Mouse (Mus musculus): ENCODE data around the gene Gpx3. TPM values are rescaled to one million over a fixed set of nuclear protein-coding genes. Genes with fewer than 3 reads are reported as not detected.
"Not testable (repeated sequence)": the region's sequence is repeated elsewhere in the genome, so short reads cannot be mapped to it uniquely, and the experiment has no call there.

Gpx3 gene
- 72.8 and 90.1 TPM in 2 replicates for polyA plus RNA-seq (2016; fragmentation: Nextera tagmentation; extraction: Ambion mirVana)

DNA sequence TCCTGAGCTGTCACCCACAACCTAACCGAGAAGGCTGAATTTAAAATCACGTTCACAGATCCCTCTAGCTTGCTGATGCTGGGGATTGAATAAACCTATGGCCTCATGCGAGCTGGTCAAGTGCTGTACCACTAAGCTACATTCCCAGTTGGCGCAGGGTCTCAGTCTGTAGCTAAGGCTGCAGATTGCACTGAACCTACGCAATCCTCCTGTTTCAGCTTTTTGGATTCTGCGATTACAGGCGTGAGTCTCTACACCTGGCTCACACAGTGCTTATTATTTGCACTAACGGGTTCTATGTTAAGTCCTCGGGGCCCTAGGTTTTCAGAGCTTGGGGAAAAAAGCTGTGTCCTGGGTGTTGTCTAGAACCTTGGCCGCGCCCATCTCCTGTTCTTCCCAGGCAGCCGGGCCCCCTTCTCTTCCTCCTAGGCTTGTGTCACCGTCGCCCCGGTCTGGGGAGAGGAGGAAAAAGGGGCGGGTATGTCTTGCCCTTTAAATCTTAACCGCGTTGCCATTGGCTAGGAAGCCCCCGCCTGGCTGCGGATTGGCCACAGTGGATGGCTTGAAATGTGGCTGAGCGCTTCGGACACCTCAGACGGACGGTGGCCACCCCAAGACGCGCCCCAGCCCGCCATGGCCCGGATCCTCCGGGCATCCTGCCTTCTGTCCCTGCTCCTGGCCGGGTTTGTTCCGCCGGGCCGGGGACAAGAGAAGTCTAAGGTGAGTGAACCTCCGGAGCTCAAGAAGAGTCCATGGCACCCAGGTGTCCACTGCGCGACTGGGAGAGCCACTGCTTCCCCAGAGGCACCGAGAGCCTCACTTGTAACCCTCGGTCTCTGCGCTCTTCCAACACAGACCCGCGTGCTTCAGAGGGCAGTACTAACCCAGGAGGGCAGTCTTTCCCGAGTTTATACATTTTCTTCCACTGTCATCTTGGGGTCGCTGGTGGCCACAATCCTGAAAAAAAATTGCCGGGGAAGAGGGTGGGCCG is at the start of gene Gpx3:
Gene Gpx3, plus strand, starts transcription at position 121 of the 991 bp plus-strand sequence.
- H3K27ac ChIP-seq (replicated peaks): peak within 1 kb of the TSS; percentile 71
- H3K4me3 ChIP-seq: peak within 1 kb of the TSS; percentile 71
- DNase-seq (ENCODE audit: low spot score): peak; percentile 85
- H3K9me3 ChIP-seq: no peaks in the 10 kb centered on the region
- 17% methylated on average over 45 of the region's 45 CpGs for WGBS
- H3K4me1 ChIP-seq: peaks cover 29% of the 10 kb centered on the region
- H3K36me3 ChIP-seq (replicated peaks): no peaks in the 10 kb centered on the region
- H3K27me3 ChIP-seq (replicated peaks; ENCODE audit: low read depth, poor library complexity, severe bottlenecking): peaks cover 9% of the 10 kb centered on the region; the same call in 1 of the 2 replicates

DNA sequence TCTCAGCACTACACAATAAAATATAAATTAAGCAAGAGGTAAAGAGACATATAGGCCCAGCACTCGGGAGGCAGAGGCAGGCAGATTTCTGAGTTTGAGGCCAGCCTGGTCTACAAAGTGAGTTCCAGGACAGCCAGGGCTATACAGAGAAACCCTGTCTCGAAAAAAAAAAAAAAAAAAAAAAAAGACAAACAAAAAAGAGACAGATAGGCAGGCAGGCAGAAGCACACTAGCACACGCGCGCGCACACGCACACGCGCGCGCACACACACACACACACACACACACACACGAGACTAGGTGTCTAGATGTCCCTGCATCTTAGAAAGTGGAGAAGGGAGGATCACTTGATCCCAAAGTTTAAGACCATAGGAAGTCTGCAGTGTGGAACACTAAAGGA is 43.4 kb upstream of the Gpx3 start:
- not testable (repeated sequence) for H3K9me3 ChIP-seq; H3K4me3 ChIP-seq; H3K36me3 ChIP-seq (replicated peaks); DNase-seq (ENCODE audit: low spot score); H3K27me3 ChIP-seq (replicated peaks; ENCODE audit: low read depth, poor library complexity, severe bottlenecking); H3K27ac ChIP-seq (replicated peaks)
- 95% methylated on average over 12 of the region's 12 CpGs for WGBS
- H3K4me1 ChIP-seq: peaks cover 13% of the 10 kb centered on the region

- DNase-seq (ENCODE audit: low spot score): peak; percentile 30
- 29% methylated on average over 11 of the region's 11 CpGs for WGBS
Measured at GRCm38 (mm10) chr11:54859322-54860165, 42.7 kb upstream of the Gpx3 start.

GRCm38 (mm10) chr11:54860256-54861038 is 41.8 kb upstream of the Gpx3 start, which contains the start of gene Lyrm7:
Gene Lyrm7 (minus strand): TSS chr11:54860916.
- under 1% methylated on average over 42 of the region's 42 CpGs for WGBS
- Histone ChIP-seq H3K4me3 (peak within 1 kb of the TSS; percentile 81), H3K36me3 (replicated peaks) (no peaks in the 10 kb centered on the region), H3K9me3 (no peaks in the 10 kb centered on the region), H3K27ac (replicated peaks) (peak within 1 kb of the TSS; percentile 95), H3K4me1 (peaks cover 15% of the 10 kb centered on the region), H3K27me3 (replicated peaks; ENCODE audit: low read depth, poor library complexity, severe bottlenecking) (no peaks in the 10 kb centered on the region)
- DNase-seq (ENCODE audit: low spot score): peak; percentile 96

More at GRCm38 (mm10) chr11:54859322-54860165, 42.7 kb upstream of the Gpx3 start:
- Histone ChIP-seq H3K9me3 (no peaks in the 10 kb centered on the region), H3K4me1 (peaks cover 13% of the 10 kb centered on the region), H3K36me3 (replicated peaks) (no peaks in the 10 kb centered on the region), H3K27ac (replicated peaks) (peak overlapping the region; percentile 95), H3K4me3 (peak overlapping the region; percentile 81), H3K27me3 (replicated peaks; ENCODE audit: low read depth, poor library complexity, severe bottlenecking) (no peaks in the 10 kb centered on the region)

DNA sequence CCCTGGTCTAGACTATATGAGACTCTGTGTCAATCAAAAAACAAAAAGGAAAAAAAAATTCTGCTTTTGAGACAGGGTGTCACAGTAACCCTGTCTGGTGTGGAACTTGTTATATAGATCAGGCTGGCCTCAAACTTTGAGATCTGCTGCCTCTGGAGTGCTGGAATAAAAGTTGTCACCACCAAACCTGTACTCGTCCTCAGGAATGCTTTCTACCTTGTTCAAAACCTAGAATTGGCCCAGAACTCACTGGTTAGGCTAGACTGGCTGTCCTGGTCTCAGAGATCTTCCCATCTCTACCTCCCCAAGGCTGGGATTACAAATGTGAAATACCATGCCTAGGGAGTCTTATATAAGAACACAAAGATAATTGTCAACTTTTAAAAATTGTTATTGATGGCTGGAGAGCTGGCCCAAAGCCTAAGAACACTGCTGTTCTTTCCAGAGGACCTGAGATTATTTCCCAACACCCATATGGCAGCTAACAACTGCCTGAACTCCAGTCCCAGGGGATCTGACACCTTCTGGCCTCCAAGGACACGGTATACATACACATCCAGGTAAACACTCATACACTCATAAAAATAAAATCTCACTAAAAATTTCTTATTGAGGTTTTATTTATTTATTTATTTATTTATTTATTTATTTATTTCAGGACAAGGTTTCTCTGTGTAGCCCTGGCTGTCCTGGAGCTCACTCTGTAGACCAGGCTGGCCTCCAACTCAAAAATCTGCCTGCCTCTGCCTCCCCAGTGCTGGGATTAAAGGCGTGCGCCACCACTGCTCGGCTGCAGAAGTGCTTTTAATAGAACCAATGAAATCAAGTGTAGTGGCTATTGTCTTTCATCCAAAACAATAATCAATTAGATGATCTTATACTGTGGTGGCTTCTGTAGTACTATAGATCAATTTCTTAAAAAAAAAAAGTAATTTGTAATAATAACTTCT is 40.5 kb upstream of the Gpx3 start:
- H3K27ac ChIP-seq (replicated peaks): peak overlapping the region; percentile 95
- H3K9me3 ChIP-seq: no peaks in the 10 kb centered on the region
- H3K4me1 ChIP-seq: peaks cover 19% of the 10 kb centered on the region
- DNase-seq (ENCODE audit: low spot score): no peak
- peak overlapping the region; percentile 81 for H3K4me3 ChIP-seq
- no peaks in the 10 kb centered on the region for H3K27me3 ChIP-seq (replicated peaks; ENCODE audit: low read depth, poor library complexity, severe bottlenecking)
- 94% methylated on average over 5 of the region's 5 CpGs for WGBS
- H3K36me3 ChIP-seq (replicated peaks): no peaks in the 10 kb centered on the region

GRCm38 (mm10) chr11:54862621-54863520 is 39.4 kb upstream of the Gpx3 start:
- Histone ChIP-seq H3K4me3 (no peak overlapping the region), H3K4me1 (peaks cover 25% of the 10 kb centered on the region), H3K27me3 (replicated peaks; ENCODE audit: low read depth, poor library complexity, severe bottlenecking) (no peaks in the 10 kb centered on the region), H3K27ac (replicated peaks) (no peak overlapping the region), H3K9me3 (no peaks in the 10 kb centered on the region), H3K36me3 (replicated peaks) (peaks cover under 1% of the 10 kb centered on the region)
- WGBS: 45% methylated on average over 10 of the region's 10 CpGs
- DNase-seq (ENCODE audit: low spot score): peak; percentile 59

DNA sequence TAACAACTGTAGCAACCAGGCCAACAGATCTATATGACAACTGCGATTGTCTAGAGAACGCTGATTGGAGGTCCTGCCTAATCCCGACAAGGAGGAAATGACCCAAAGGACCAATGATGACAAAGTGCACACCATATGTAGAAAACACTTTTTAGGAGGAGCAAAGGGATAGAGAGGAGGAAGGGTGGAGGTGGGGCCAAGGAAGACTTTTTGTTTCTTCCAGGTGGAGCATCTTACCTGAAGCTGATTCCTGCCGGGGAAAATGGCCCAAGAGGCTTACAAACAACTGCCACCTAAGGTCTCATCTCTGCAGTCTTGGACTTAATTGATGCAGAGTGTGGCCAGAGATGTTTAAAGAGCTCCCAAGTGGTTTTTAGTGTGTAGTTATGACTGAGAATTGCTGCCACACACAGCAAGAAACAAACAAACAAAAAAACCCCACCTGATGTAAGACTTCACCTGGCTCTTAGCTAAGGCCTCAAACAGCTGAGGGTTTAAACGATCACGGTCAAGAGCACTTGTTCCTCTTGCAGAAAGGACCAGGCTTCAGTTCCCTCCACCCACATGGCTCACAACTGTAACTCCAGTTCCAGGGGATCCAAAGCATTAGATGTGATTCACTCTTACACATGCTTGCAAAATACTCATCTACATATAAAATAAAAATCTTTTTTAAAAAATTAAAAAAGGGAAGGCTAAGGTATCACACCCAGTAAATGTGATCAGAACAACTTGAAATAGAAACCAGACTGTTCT is 36.7 kb upstream of the Gpx3 start:
- Histone ChIP-seq H3K4me1 (peaks cover 29% of the 10 kb centered on the region), H3K27ac (replicated peaks) (peak overlapping the region; percentile 99), H3K27me3 (replicated peaks; ENCODE audit: low read depth, poor library complexity, severe bottlenecking) (no peaks in the 10 kb centered on the region), H3K9me3 (no peaks in the 10 kb centered on the region), H3K36me3 (replicated peaks) (peaks cover 27% of the 10 kb centered on the region), H3K4me3 (peak overlapping the region; percentile 96)
- 72% methylated on average over 6 of the region's 6 CpGs for WGBS
- DNase-seq (ENCODE audit: low spot score): no peak

GRCm38 (mm10) chr11:54866119-54867048 is 35.9 kb upstream of the Gpx3 start, which contains the start of gene Hint1:
Gene Hint1 (plus strand): TSS chr11:54866383.
- Histone ChIP-seq H3K36me3 (replicated peaks) (peaks cover 35% of the 10 kb centered on the region), H3K9me3 (no peaks in the 10 kb centered on the region), H3K27ac (replicated peaks) (peak within 1 kb of the TSS; percentile 99), H3K4me1 (peaks cover 24% of the 10 kb centered on the region), H3K4me3 (peak within 1 kb of the TSS; percentile 96), H3K27me3 (replicated peaks; ENCODE audit: low read depth, poor library complexity, severe bottlenecking) (no peaks in the 10 kb centered on the region)
- DNase-seq (ENCODE audit: low spot score): peak; percentile 94
- WGBS: under 1% methylated on average over 107 of the region's 107 CpGs

GRCm38 (mm10) chr11:54867049-54867385 is 35.2 kb upstream of the Gpx3 start:
- WGBS: 3% methylated on average over 5 of the region's 5 CpGs
- Histone ChIP-seq H3K4me1 (peaks cover 23% of the 10 kb centered on the region), H3K36me3 (replicated peaks) (peaks cover 42% of the 10 kb centered on the region), H3K27ac (replicated peaks) (peak overlapping the region; percentile 99), H3K4me3 (peak overlapping the region; percentile 96), H3K9me3 (no peaks in the 10 kb centered on the region), H3K27me3 (replicated peaks; ENCODE audit: low read depth, poor library complexity, severe bottlenecking) (no peaks in the 10 kb centered on the region)
- no peak for DNase-seq (ENCODE audit: low spot score)

Measured in embryonic facial prominence, embryonic 10.5 days (tissue).